Mouse (Mus musculus) myocyte (in vitro differentiated cells): Measurements from ENCODE around the gene Psmg1.

Experiments used
- CEBPB ChIP-seq: IDR thresholded peaks from 2 replicates; pipeline ENCODE4 v1.6.1; 2011; ENCODE audit warnings: mild to moderate bottlenecking, moderate library complexity; ENCODE audit not compliant: poor library complexity, insufficient read depth, severe bottlenecking
- MAX ChIP-seq: IDR thresholded peaks from one replicate; pipeline ENCODE4 v1.6.1; 2011; ENCODE audit warnings: low read depth, mild to moderate bottlenecking, control low read depth
- MYOD1 ChIP-seq, 3 experiments: IDR thresholded peaks; one replicate each; pipeline ENCODE4 v1.6.1; 2011; ENCODE audit warnings: control low read depth in 2 of 3, low read depth in 2 of 3, mild to moderate bottlenecking in 2 of 3, moderate library complexity in 1 of 3; ENCODE audit not compliant: insufficient read length in 2 of 3, control insufficient read depth in 1 of 3
- MYOG ChIP-seq, 3 experiments: IDR thresholded peaks; one replicate each; pipeline ENCODE4 v1.6.1; 2011; ENCODE audit warnings: control low read depth in 2 of 3, low read depth in 2 of 3, mild to moderate bottlenecking in 2 of 3; ENCODE audit not compliant: insufficient read length in 2 of 3, control insufficient read depth in 1 of 3, insufficient read depth in 1 of 3
- POLR2A ChIP-seq: IDR thresholded peaks from one replicate; pipeline ENCODE4 v1.6.1; 2011; ENCODE audit warnings: low read depth, mild to moderate bottlenecking, control low read depth, moderate library complexity; ENCODE audit not compliant: insufficient read length
- POLR2AphosphoS2 ChIP-seq: IDR thresholded peaks from one replicate; pipeline ENCODE4 v1.6.1; 2011; ENCODE audit warnings: low read depth, control low read depth; ENCODE audit not compliant: insufficient read length
- TCF3 ChIP-seq: IDR thresholded peaks from one replicate; pipeline ENCODE4 v1.6.1; 2011; ENCODE audit warnings: low read depth, control low read depth; ENCODE audit not compliant: insufficient read length
- USF1 ChIP-seq: IDR thresholded peaks from one replicate; pipeline ENCODE4 v1.6.1; 2011; ENCODE audit warnings: low read depth, mild to moderate bottlenecking, control low read depth, moderate library complexity

DNA sequence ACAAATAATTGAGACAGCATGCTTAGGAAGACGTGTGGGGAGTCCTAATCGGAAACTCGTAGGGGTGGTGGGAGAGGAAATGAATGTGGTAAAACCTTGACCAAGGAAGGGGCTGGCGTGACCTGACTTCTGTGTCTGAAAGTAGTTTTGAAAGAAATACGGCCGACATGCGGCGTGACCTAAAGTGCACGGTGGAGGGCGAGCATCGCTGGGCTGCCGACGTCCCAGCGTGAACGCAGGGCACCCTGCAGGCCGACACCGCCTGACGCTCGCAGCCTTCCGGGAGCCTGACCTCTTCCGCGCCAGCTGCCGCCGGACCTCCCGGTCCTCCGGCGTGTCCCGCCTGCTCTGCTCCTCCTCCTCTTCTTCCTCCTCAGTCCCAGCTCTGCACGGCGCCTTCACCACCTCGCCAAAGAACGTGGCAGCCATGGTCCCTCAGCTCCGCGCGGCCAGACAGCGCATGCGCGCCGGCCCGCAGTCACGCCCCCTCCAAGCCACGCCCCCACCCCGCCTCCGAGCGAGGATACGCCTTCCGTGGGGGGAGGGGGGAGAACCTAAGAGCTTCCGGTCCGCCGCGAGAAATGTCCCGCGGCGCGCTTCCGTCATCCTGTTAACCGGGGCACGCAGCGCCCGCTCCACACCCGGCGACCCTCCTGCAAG lies at the start of gene Psmg1:
- TF ChIP-seq CEBPB = no peak
- peak; percentile 98 for TF ChIP-seq POLR2A
- TF ChIP-seq MYOD1 (IDR thresholded peaks at IDR 0.05; ENCODE audit: control insufficient read depth in 1 of 3, insufficient read length in 2 of 3, low read depth in 2 of 3) = peak in 1 of 3 experiments; percentile 5
- peak; percentile 97 for TF ChIP-seq POLR2AphosphoS2
- TF ChIP-seq MYOG (IDR thresholded peaks at IDR 0.05; ENCODE audit: control insufficient read depth in 1 of 3, insufficient read depth in 1 of 3, insufficient read length in 2 of 3, low read depth in 2 of 3) = peak in 1 of 3 experiments; percentile 1
- TF ChIP-seq TCF3 = no peak
- TF ChIP-seq USF1 = no peak
- peak; percentile 4 for TF ChIP-seq MAX
